Mouse (Mus musculus) ovary, postnatal 14 days (tissue): ENCODE data around the gene 2200002D01Rik.
"Not testable (repeated sequence)": the region's sequence is repeated elsewhere in the genome, so short reads cannot be mapped to it uniquely, and the experiment has no call there.

Source experiments
- DNase-seq: peaks from one replicate; pipeline ENCODE4 v3.0.0; 2022; ENCODE audit warnings: low spot score

2200002D01Rik gene

DNA sequence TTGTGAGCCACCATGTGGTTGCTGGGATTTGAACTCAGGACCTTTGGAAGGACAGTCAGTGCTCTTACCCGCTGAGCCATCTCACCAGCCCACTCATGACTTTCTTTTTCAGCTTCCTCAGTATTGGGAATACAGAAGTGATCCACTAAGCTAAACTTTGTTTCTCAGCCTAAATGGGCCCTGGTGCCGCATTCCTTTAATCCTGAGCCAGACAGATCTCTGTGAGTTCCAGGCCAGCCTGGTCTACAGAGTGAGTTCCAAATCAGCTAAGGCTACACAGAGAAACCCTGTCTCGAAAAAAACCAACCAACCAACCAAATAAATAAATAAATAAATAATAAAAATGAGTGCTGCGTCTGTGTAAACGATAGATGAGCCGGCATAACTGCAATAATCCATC lies 10.7 kb downstream of the 2200002D01Rik start:
- DNase-seq: not testable (repeated sequence)

GRCm38 (mm10) chr7:29236593-29236992 lies 11.7 kb downstream of the 2200002D01Rik start:
- DNase-seq: no peak

- DNase-seq: no peak
These were observed 13.6 kb downstream of the 2200002D01Rik start for GRCm38 (mm10) chr7:29234661-29235060.

- DNase-seq: no peak
These were observed 14.5 kb downstream of the 2200002D01Rik start for GRCm38 (mm10) chr7:29233745-29234144.

DNA sequence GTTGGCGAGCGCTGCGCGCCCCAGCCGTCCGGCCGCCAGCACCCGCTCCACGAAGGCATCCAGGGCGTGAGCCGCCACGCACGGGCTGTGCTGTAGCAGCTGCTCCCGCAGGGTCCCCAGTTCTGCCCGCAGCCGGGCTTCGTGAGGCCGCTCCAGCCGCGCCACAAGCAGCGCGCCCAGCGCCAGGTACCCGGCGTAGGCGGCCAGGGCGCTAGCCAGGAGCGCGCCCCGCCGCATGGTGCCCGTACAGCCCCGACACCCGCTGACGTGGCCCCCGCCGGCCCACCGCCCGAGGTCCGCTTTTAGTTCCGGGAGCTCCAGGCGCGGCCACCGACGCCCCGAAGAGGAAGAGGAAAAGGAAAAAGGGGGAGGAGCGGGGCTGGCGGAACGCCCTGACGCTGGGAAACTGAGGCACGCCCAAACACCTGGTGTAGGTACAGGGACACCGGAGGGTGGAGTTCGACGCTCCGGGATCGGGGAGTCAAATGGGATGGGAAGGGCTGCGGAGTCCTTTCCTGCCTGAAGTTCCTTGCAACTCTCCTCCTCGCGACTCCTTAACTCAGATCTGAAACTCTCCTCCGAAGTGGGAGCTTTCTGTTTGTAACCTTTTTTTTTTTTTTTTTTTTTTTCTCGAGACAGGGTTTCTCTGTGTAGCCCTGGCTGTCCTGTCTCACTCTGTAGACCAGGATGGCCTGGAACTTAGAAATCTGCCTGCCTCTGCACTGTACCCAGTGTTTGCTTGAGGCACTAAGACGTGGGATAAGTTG lies 15.8 kb downstream of the 2200002D01Rik start, which contains the start of gene Kcnk6:
Gene Kcnk6 (minus strand): TSS at position 269 of the 767 bp plus-strand sequence.
- DNase-seq: peak; percentile 25

DNA sequence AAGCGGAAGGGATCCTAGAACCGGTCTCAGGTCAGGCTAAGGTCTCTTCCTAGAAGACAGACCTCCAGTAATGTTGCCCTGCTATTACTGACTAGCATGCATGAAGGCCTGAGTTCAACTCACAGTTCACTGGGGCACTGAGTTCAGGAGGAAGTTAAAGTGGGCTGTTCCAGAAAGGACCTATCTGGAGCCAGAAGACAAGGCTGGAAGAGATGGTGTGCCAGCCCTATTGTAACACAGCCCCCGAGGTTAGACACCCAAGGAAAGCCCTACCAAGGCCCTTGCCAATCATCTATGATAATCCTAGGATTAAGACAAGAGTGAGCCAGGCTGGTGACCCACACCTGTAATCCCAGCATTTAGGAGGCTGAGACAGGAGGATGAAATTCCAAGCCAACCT lies 16.7 kb downstream of the 2200002D01Rik start:
- DNase-seq: no peak

GRCm38 (mm10) chr7:29230560-29230959 lies 17.7 kb downstream of the 2200002D01Rik start:
- DNase-seq: no peak

- no peak for DNase-seq
These were observed 20.1 kb downstream of the 2200002D01Rik start for GRCm38 (mm10) chr7:29228202-29228601.

DNA sequence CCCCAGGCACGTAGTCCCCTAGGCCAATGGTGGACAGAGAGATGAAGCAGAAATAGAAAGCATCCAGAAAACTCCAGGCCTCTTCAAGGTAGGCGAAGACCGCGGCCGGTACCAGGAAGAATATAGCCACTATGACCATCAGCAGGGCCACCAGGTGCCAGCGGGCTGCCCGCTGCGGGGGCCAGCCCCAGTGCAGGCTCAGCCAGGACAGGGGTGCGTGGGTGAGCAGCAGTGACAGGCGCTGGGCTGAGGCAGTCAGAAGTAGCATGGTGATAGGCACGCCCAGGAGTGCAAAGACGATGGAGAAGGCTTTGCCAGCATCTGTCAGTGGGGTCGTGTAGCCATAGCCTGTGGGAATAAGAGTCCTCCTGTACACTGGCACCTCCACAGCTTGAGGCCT lies 22.7 kb downstream of the 2200002D01Rik start:
- DNase-seq: no peak

DNA sequence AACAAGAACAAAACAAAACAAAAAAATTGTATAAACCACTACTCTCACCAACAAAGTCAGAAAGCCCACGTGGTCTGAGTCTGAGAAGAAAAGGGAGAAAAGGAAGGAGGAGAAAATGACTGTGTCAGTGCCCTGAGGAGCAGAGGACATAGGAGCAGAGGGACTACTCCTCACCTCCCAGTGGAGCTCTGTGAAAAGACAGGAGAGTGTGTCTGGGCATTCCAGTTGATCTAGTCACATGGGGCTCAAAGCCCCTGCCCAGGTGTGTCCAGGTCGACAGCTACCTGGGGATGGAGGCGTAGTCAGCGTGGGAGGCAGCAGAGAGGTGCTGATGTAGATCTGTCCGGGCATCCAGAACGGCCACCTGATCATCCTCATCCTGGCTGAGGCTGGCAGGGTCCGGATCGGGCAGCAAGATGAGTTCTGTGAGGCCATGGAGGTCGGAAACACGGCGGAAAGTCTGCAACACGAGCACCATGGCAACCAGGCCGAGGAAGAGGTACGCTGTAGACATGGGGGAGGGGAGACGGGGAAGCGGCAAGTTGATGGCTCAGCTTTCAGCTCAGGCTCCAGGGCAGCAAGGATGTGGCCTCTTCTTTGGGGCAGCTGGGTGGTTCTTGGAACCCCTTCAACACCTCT lies 23.4 kb downstream of the 2200002D01Rik start:
- DNase-seq: no peak

GRCm38 (mm10) chr7:29214846-29215245 lies 33.4 kb downstream of the 2200002D01Rik start:
- DNase-seq: no peak

GRCm38 (mm10) chr7:29214236-29214635 lies 34.0 kb downstream of the 2200002D01Rik start:
- DNase-seq: no peak

GRCm38 (mm10) chr7:29213675-29214082 lies 34.6 kb downstream of the 2200002D01Rik start, which contains the start of gene Catsperg1:
Catsperg1 (minus strand) TSS chr7:29214035.
- no peak for DNase-seq

DNA sequence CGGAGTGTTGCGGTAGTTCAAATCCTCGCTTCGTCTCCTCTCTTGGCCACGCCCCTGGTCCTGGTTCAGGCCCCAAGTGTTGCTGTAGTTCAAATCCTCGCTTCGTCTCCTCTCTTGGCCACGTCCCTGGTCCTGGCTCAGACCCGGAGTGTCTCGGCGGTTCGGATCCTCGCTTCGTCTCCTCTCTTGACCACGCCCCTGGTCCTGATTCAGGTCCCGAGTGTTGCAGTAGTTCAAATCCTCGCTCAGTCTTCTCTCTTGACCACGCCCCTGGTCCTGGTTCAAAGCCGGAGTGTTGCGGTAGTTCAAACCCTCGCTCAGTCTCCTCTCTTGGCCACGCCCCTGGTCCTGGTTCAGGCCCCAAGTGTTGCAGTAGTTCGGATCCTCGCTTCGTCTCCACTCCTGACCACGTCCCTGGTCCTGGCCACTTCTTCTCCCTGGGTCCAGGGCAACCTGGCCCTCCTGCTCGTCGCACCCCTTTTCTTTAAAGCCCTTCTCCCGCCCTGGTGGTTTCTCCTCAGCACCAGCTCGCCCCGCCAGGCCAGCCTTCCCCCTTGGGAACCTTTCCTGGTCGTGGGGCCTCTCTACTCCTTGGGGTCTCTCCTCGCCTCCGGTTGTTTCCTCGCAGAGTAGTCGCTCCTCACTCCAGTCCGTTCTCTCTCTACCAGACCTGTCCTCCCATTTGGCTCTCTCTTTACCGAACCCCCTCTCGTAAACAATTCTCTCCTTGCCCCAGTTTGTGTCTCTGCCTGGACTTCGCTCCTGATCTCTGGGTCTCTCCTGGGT lies 35.3 kb downstream of the 2200002D01Rik start:
- not testable (repeated sequence) for DNase-seq

GRCm38 (mm10) chr7:29212199-29212765 lies 36.0 kb downstream of the 2200002D01Rik start:
- DNase-seq: peak; percentile 10

GRCm38 (mm10) chr7:29211415-29212198 lies 36.7 kb downstream of the 2200002D01Rik start:
- DNase-seq: peak; percentile 86

GRCm38 (mm10) chr7:29211013-29211412 lies 37.3 kb downstream of the 2200002D01Rik start:
- DNase-seq: peak; percentile 42

GRCm38 (mm10) chr7:29202577-29202976 lies 45.7 kb downstream of the 2200002D01Rik start:
- DNase-seq: no peak
